Mouse (Mus musculus): ENCODE measurements around the gene Tmem151b. TPM values are rescaled to one million over a fixed set of nuclear protein-coding genes. Genes with fewer than 3 reads are reported as not detected.

Tmem151b gene
- polyA plus RNA-seq, 1 experiment from 2014 or later, result 12.6 TPM

- no peak overlapping the region for H3K27ac ChIP-seq (replicated peaks)
- ATAC-seq (ENCODE audit: low FRiP score, low read depth), result no peak
- peaks cover 46% of the 10 kb centered on the region for H3K4me1 ChIP-seq
- no peak overlapping the region for H3K4me3 ChIP-seq
- 0 out of 2 replicates have a peak overlapping the region, but pooled peaks have one; percentile 4 for H3K9ac ChIP-seq (replicated peaks)
- peaks cover 55% of the 10 kb centered on the region for H3K27me3 ChIP-seq
- no peak overlapping the region; the same call in 1 of the 2 replicates for H3K4me2 ChIP-seq (replicated peaks)
- no peaks in the 10 kb centered on the region for H3K9me3 ChIP-seq
- 0 out of 2 replicates have a peak, but pooled peaks cover 4% of the 10 kb centered on the region for H3K36me3 ChIP-seq
- 57% methylated on average over 16 of the region's 16 CpGs for WGBS
Measured at GRCm38 (mm10) chr17:45591701-45592605, 42.5 kb upstream of the Tmem151b start.

- ATAC-seq (ENCODE audit: low FRiP score, low read depth), result no peak
- H3K4me2 ChIP-seq (replicated peaks), result no peak overlapping the region
- no peak overlapping the region for H3K27ac ChIP-seq (replicated peaks)
- H3K4me1 ChIP-seq, result peaks cover 33% of the 10 kb centered on the region
- no peaks in the 10 kb centered on the region for H3K9me3 ChIP-seq
- no peak overlapping the region for H3K4me3 ChIP-seq
- 87% methylated on average over 6 of the region's 6 CpGs for WGBS
- peaks cover 39% of the 10 kb centered on the region for H3K27me3 ChIP-seq
- no peak overlapping the region for H3K9ac ChIP-seq (replicated peaks)
- H3K36me3 ChIP-seq, result 0 out of 2 replicates have a peak, but pooled peaks cover 5% of the 10 kb centered on the region
Measured at GRCm38 (mm10) chr17:45590410-45590809, 40.9 kb upstream of the Tmem151b start.

- Histone ChIP-seq H3K4me1 (peaks cover 32% of the 10 kb centered on the region), H3K27ac (replicated peaks) (no peak overlapping the region), H3K9me3 (no peaks in the 10 kb centered on the region), H3K9ac (replicated peaks) (no peak overlapping the region), H3K4me3 (no peak overlapping the region), H3K27me3 (peaks cover 34% of the 10 kb centered on the region), H3K36me3 (0 out of 2 replicates have a peak, but pooled peaks cover 5% of the 10 kb centered on the region), H3K4me2 (replicated peaks) (no peak overlapping the region)
- WGBS, result 95% methylated on average over 8 of the region's 8 CpGs
- ATAC-seq (ENCODE audit: low FRiP score, low read depth), result no peak
Measured at GRCm38 (mm10) chr17:45589844-45590243, 40.4 kb upstream of the Tmem151b start.

GRCm38 (mm10) chr17:45589236-45589635 lies 39.8 kb upstream of the Tmem151b start:
- peaks cover 28% of the 10 kb centered on the region for H3K27me3 ChIP-seq
- H3K4me2 ChIP-seq (replicated peaks), result no peak overlapping the region
- 0 out of 2 replicates have a peak, but pooled peaks cover 5% of the 10 kb centered on the region for H3K36me3 ChIP-seq
- no peaks in the 10 kb centered on the region for H3K9me3 ChIP-seq
- H3K4me3 ChIP-seq, result no peak overlapping the region
- no peak overlapping the region for H3K27ac ChIP-seq (replicated peaks)
- peaks cover 32% of the 10 kb centered on the region for H3K4me1 ChIP-seq
- no peak overlapping the region for H3K9ac ChIP-seq (replicated peaks)
- WGBS, result over 99% methylated on average over 7 of the region's 7 CpGs
- no peak for ATAC-seq (ENCODE audit: low FRiP score, low read depth)

- ATAC-seq (ENCODE audit: low FRiP score, low read depth), result no peak
- Histone ChIP-seq H3K9ac (replicated peaks) (no peak overlapping the region), H3K4me3 (no peak overlapping the region), H3K4me1 (peaks cover 28% of the 10 kb centered on the region), H3K4me2 (replicated peaks) (no peak overlapping the region), H3K36me3 (0 out of 2 replicates have a peak, but pooled peaks cover 5% of the 10 kb centered on the region), H3K27ac (replicated peaks) (no peak overlapping the region), H3K9me3 (no peaks in the 10 kb centered on the region), H3K27me3 (peaks cover 19% of the 10 kb centered on the region)
- WGBS, result 84% methylated on average over 6 of the region's 7 CpGs
Measured at GRCm38 (mm10) chr17:45588370-45588769, 38.9 kb upstream of the Tmem151b start.

- Histone ChIP-seq H3K9me3 (no peaks in the 10 kb centered on the region), H3K4me3 (no peak overlapping the region), H3K9ac (replicated peaks) (no peak overlapping the region), H3K27ac (replicated peaks) (no peak overlapping the region), H3K4me2 (replicated peaks) (no peak overlapping the region), H3K4me1 (peaks cover 16% of the 10 kb centered on the region), H3K36me3 (0 out of 2 replicates have a peak, but pooled peaks cover 5% of the 10 kb centered on the region), H3K27me3 (no peaks in the 10 kb centered on the region)
- no peak for ATAC-seq (ENCODE audit: low FRiP score, low read depth)
- 94% methylated on average over 3 of the region's 3 CpGs for WGBS
Measured at GRCm38 (mm10) chr17:45586449-45586837, 37.0 kb upstream of the Tmem151b start.

GRCm38 (mm10) chr17:45585725-45586448 lies 36.4 kb upstream of the Tmem151b start:
- Histone ChIP-seq H3K27me3 (no peaks in the 10 kb centered on the region), H3K27ac (replicated peaks) (peak overlapping the region; percentile 69; the same call in 1 of the 2 replicates), H3K36me3 (0 out of 2 replicates have a peak, but pooled peaks cover 5% of the 10 kb centered on the region), H3K4me3 (no peak overlapping the region), H3K9ac (replicated peaks) (no peak overlapping the region), H3K4me2 (replicated peaks) (no peak overlapping the region), H3K9me3 (no peaks in the 10 kb centered on the region), H3K4me1 (peaks cover 20% of the 10 kb centered on the region)
- WGBS, result 56% methylated on average over 23 of the region's 23 CpGs
- ATAC-seq (ENCODE audit: low FRiP score, low read depth), result no peak

- Histone ChIP-seq H3K9me3 (no peaks in the 10 kb centered on the region), H3K27me3 (no peaks in the 10 kb centered on the region), H3K36me3 (0 out of 2 replicates have a peak, but pooled peaks cover 5% of the 10 kb centered on the region), H3K4me2 (replicated peaks) (no peak overlapping the region), H3K4me3 (no peak overlapping the region), H3K9ac (replicated peaks) (no peak overlapping the region), H3K4me1 (peaks cover 20% of the 10 kb centered on the region), H3K27ac (replicated peaks) (peak overlapping the region; percentile 69)
- ATAC-seq (ENCODE audit: low FRiP score, low read depth), result peak; percentile 66
- 15% methylated on average over 14 of the region's 14 CpGs for WGBS
Measured at GRCm38 (mm10) chr17:45584939-45585678, 35.6 kb upstream of the Tmem151b start.

- H3K9ac ChIP-seq (replicated peaks), result peak overlapping the region; percentile 34; the same call in 1 of the 2 replicates
- no peaks in the 10 kb centered on the region for H3K9me3 ChIP-seq
- peak overlapping the region; percentile 69 for H3K27ac ChIP-seq (replicated peaks)
- H3K4me1 ChIP-seq, result peaks cover 20% of the 10 kb centered on the region
- no peak overlapping the region for H3K4me3 ChIP-seq
- H3K4me2 ChIP-seq (replicated peaks), result no peak overlapping the region; the same call in 1 of the 2 replicates
- 39% methylated on average over 12 of the region's 12 CpGs for WGBS
- no peaks in the 10 kb centered on the region for H3K27me3 ChIP-seq
- H3K36me3 ChIP-seq, result 0 out of 2 replicates have a peak, but pooled peaks cover 5% of the 10 kb centered on the region
- peak; percentile 10; the same call in 1 of the 2 replicates for ATAC-seq (ENCODE audit: low FRiP score, low read depth)
Measured at GRCm38 (mm10) chr17:45584096-45584896, 34.8 kb upstream of the Tmem151b start.

GRCm38 (mm10) chr17:45582715-45583355 lies 33.4 kb upstream of the Tmem151b start:
- H3K4me1 ChIP-seq, result peaks cover 20% of the 10 kb centered on the region
- no peaks in the 10 kb centered on the region for H3K27me3 ChIP-seq

More at GRCm38 (mm10) chr17:45582715-45583355, 33.4 kb upstream of the Tmem151b start:
- no peak overlapping the region for H3K27ac ChIP-seq (replicated peaks)
- 0 out of 2 replicates have a peak, but pooled peaks cover 5% of the 10 kb centered on the region for H3K36me3 ChIP-seq
- no peaks in the 10 kb centered on the region for H3K9me3 ChIP-seq
- H3K4me3 ChIP-seq, result no peak overlapping the region
- no peak for ATAC-seq (ENCODE audit: low FRiP score, low read depth)
- no peak overlapping the region for H3K9ac ChIP-seq (replicated peaks)
- no peak overlapping the region for H3K4me2 ChIP-seq (replicated peaks)
- 72% methylated on average over 6 of the region's 6 CpGs for WGBS

All from midbrain, embryonic 12.5 days (tissue).